Mouse (Mus musculus): ENCODE measurements around the gene Gsto2.

GRCm38 (mm10) chr19:47881538-47881937 lies 16.2 kb downstream of the Gsto2 start:
- TF ChIP-seq CTCF (IDR thresholded peaks at IDR 0.05; ENCODE audit: low read depth), result no peak
- TF ChIP-seq EP300 (IDR thresholded peaks at IDR 0.05; ENCODE audit: low read depth), result no peak
